17 mouse cellular contexts compared by ENCODE assay signal in genomic region chr3:158131233-158131632, GRCm38 (mm10).
"Had no signal": no experiment of that assay in that cellular context is flagged by ENCODE, and none has a peak within 500 bp of the region (broad histone marks: within the 10 kb centered on the region; RNA-seq: fewer than 3 reads in every experiment).

No protein-coding gene starts in this region.

- H3K9ac ChIP-seq: neural tube, embryonic 12.5 days; neural tube, embryonic 13.5 days; neural tube, embryonic 15.5 days; stomach, embryonic 15.5 days had no signal

- H3K4me3 ChIP-seq: neural tube, embryonic 12.5 days; neural tube, embryonic 13.5 days; neural tube, embryonic 15.5 days; stomach, embryonic 15.5 days had no signal

- H3K9me3 ChIP-seq: neural tube, embryonic 12.5 days; neural tube, embryonic 13.5 days; neural tube, embryonic 15.5 days; stomach, embryonic 15.5 days had no signal

- H3K36me3 ChIP-seq: neural tube, embryonic 12.5 days; stomach, embryonic 15.5 days had no signal

- DNase-seq: retina, postnatal 1 day; right cerebral cortex, adult 18-20 months; right cerebral cortex, postnatal 14 days; right cerebral cortex, postnatal 25 days; right cerebral cortex, postnatal 4 days; spleen, adult 18-20 months; thymus, adult 18-20 months; thymus, adult 2 months; thymus, postnatal 14 days; thymus, postnatal 25 days; thymus, postnatal 36 days; thymus, postnatal 4 days had no signal

- H3K27ac ChIP-seq: neural tube, embryonic 12.5 days; neural tube, embryonic 13.5 days; neural tube, embryonic 15.5 days; stomach, embryonic 15.5 days; stomach, postnatal 0 days had no signal

- H3K4me2 ChIP-seq: neural tube, embryonic 12.5 days; neural tube, embryonic 13.5 days; neural tube, embryonic 15.5 days; stomach, embryonic 15.5 days had no signal

- H3K27me3 ChIP-seq: neural tube, embryonic 12.5 days; neural tube, embryonic 13.5 days; neural tube, embryonic 15.5 days; stomach, embryonic 15.5 days had no signal

- H3K4me1 ChIP-seq: neural tube, embryonic 12.5 days; neural tube, embryonic 13.5 days; neural tube, embryonic 15.5 days; stomach, embryonic 15.5 days had no signal
